Mouse (Mus musculus) erythroblast, adult 5-6 weeks (primary cell): ENCODE data around the gene Tmem229b. TPM values are rescaled to one million over a fixed set of nuclear protein-coding genes. Genes with fewer than 3 reads are reported as not detected.
"Not testable (repeated sequence)": the region's sequence is repeated elsewhere in the genome, so short reads cannot be mapped to it uniquely, and the experiment has no call there.

Experiments used
- ATAC-seq: replicated peaks from 2 replicates; pipeline ENCODE4 v1.8.0; 2016; ENCODE audit warnings: moderate number of reproducible peaks, mild to moderate bottlenecking, moderate TSS enrichment, inconsistent platforms; ENCODE audit not compliant: poor library complexity, low FRiP score, severe bottlenecking
- total RNA-seq, 2 experiments: library from RNA; stranded (forward) in 1 of 2; stranded (reverse) in 1 of 2; fragments of 150-400 nt in 1 of 2; fragments of 200-764, 138-1000 nt in 1 of 2; gene quantifications; 2 replicates each; pipeline versions ENCODE4 v1.2.3 to v1.2.4; 2015 to 2017; ENCODE audit warnings: low replicate concordance in 2 of 2

The Tmem229b gene
- total RNA-seq (2015; ENCODE audit: low replicate concordance) (7.1 and 9.0 TPM in 2 replicates), total RNA-seq (2017; ENCODE audit: low replicate concordance) (5.4 and 9.5 TPM in 2 replicates)

- no peak for ATAC-seq
Measured at GRCm38 (mm10) chr12:79007126-79007753, at the start of gene Tmem229b. Gene Tmem229b, minus strand, starts transcription at chr12:79007627.

- ATAC-seq: no peak
Measured at GRCm38 (mm10) chr12:79055276-79055675, 47.8 kb upstream of the Tmem229b start.

GRCm38 (mm10) chr12:79052073-79052472, 44.6 kb upstream of the Tmem229b start:
- no peak for ATAC-seq

GRCm38 (mm10) chr12:79050545-79051212, 43.3 kb upstream of the Tmem229b start:
- no peak for ATAC-seq

- ATAC-seq: no peak
Measured at GRCm38 (mm10) chr12:79049807-79050206, 42.4 kb upstream of the Tmem229b start.

GRCm38 (mm10) chr12:79048898-79049297, 41.5 kb upstream of the Tmem229b start:
- no peak for ATAC-seq

- ATAC-seq: no peak
Measured at GRCm38 (mm10) chr12:79047203-79047602, 39.8 kb upstream of the Tmem229b start.

- ATAC-seq: no peak
Measured at GRCm38 (mm10) chr12:79046171-79046570, 38.7 kb upstream of the Tmem229b start.

- no peak for ATAC-seq
Measured at GRCm38 (mm10) chr12:79044668-79045067, 37.2 kb upstream of the Tmem229b start.

- ATAC-seq: no peak
Measured at GRCm38 (mm10) chr12:79041436-79041835, 34.0 kb upstream of the Tmem229b start.

- no peak for ATAC-seq
Measured at GRCm38 (mm10) chr12:79040201-79040827, 32.9 kb upstream of the Tmem229b start.

GRCm38 (mm10) chr12:79039708-79040107, 32.3 kb upstream of the Tmem229b start:
- ATAC-seq: no peak

- no peak for ATAC-seq
Measured at GRCm38 (mm10) chr12:79035349-79035748, 27.9 kb upstream of the Tmem229b start.

GRCm38 (mm10) chr12:79034331-79034730, 26.9 kb upstream of the Tmem229b start:
- ATAC-seq: no peak

GRCm38 (mm10) chr12:79028911-79029861, 21.8 kb upstream of the Tmem229b start, which contains the start of gene Plekhh1:
Gene Plekhh1, plus strand, starts transcription at chr12:79029163.
- ATAC-seq: no peak

- ATAC-seq: not testable (repeated sequence)
Measured at GRCm38 (mm10) chr12:79027526-79027925, 20.1 kb upstream of the Tmem229b start.

- ATAC-seq: no peak
Measured at GRCm38 (mm10) chr12:79022882-79023281, 15.5 kb upstream of the Tmem229b start.

GRCm38 (mm10) chr12:79021902-79022301, 14.5 kb upstream of the Tmem229b start:
- no peak for ATAC-seq

GRCm38 (mm10) chr12:79017994-79018399, 10.6 kb upstream of the Tmem229b start:
- ATAC-seq: no peak

GRCm38 (mm10) chr12:79016109-79016508, 8.7 kb upstream of the Tmem229b start:
- ATAC-seq: no peak
